Mouse (Mus musculus): ENCODE data around the gene Gm42906.

DNA sequence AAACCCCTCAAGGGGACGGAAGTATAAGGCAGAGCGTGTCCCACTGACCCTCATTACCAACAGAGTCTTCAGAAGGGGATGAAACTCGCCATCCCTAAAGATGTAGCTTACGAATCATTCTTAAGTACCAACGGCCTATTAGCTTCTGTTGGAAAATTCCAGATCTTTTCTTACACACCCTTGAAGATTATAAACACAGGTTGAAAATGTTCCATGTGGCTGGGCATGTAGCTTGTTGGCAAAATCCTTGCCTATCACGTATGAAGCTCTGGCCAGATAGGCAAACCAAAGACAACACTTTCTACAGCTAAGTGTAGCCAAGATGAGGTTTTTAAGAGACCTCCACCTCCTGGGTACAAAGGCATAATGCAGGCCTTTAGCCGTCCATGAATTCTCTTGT, 319.0 kb downstream of the Gm42906 start:
- TF ChIP-seq UBTF (IDR thresholded peaks at IDR 0.05; ENCODE audit: low read depth, low read length) (no peak), USF2 (conservative IDR thresholded peaks at IDR 0.05; ENCODE audit: low read depth, low read length) (no peak), RAD21 (IDR thresholded peaks at IDR 0.05; ENCODE audit: low read depth, low read length) (no peak), POLR2A (IDR thresholded peaks at IDR 0.05; ENCODE audit: low read depth, low read length) (no peak), BHLHE40 (IDR thresholded peaks at IDR 0.05; ENCODE audit: low read depth, low read length) (no peak), CTCF (conservative IDR thresholded peaks at IDR 0.05 in 1 of 2, IDR thresholded peaks at IDR 0.05 in 1 of 2; ENCODE audit: low read depth in 2 of 2, low read length in 2 of 2) (no peak), MEF2A (IDR thresholded peaks at IDR 0.05; ENCODE audit: borderline replicate concordance, low read depth, low read length) (no peak), MAZ (IDR thresholded peaks at IDR 0.05; ENCODE audit: low read depth, low read length) (0 out of 2 replicates have a peak, but pooled peaks have one; percentile 17)
